Mouse (Mus musculus): ENCODE measurements around the gene BC030499.

DNA sequence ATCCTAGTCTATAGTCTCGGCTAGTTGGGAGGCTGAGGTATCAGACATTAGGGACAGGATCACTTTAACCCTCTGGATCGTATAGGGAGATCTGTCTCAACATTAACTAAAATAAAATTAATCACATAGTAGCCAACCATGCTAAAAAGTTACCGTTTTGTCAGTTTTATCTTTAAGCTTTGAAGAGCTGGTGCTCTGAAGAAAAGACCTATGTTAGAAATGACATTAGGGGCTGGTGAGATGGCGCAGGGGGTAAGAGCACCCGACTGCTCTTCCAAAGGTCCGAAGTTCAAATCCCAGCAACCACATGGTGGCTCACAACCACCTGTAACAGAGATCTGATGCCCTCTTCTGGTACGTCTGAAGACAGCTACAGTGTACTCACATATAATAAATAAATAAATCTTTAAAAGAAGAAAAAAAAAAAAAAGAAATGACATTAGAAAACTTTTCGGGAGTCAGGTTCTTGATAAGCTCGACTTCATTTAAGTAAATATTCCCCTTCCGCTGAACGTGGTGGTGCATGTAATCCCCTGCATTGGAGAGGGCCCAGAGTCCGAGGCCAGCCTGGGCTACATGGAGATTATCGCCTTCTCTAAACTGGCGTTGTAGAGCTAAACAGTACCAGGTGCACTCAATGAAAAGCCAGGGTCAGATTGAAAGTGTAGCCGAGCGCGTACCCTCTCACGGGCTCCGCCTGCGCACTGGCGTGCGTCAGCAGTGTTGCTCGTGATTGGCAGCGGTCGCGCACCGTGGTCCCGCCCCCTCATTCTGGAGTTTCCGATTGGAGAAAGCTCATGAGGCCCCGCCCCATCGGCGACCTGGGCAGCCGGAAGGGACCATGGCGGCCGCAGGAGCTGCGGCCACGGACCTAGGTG, 37.2 kb downstream of the BC030499 start, which contains the start of gene Pigs:
- TF ChIP-seq POLR2A (IDR thresholded peaks at IDR 0.05; ENCODE audit: borderline replicate concordance, extremely low read depth, low read depth, low read length) (peak; percentile 74), CTCF (IDR thresholded peaks at IDR 0.05; ENCODE audit: insufficient read depth, low read length) (no peak)

All from lung, adult 2 months (tissue).